Mouse (Mus musculus) liver, embryonic 16.5 days (tissue): ENCODE data around the gene Ces2g. TPM values are rescaled to one million over a fixed set of nuclear protein-coding genes. Genes with fewer than 3 reads are reported as not detected.

Experiments
- ATAC-seq: fragments of 200-750 bp; cut with Nextera tagmentation; 2 replicates; pipeline ENCODE4 v1.8.0; 2017; ENCODE audit warnings: low read depth, mild to moderate bottlenecking, moderate number of reproducible peaks, moderate library complexity
- H3K27ac ChIP-seq: fragments of 300-500 bp; sonication (generic); 2 replicates; pipeline ENCODE4 v1.5.1; 2014; ENCODE audit warnings: mild to moderate bottlenecking, low read length
- H3K27me3 ChIP-seq: fragments of 300-500 bp; sonication (generic); 2 replicates; pipeline ENCODE4 v1.6.1; 2014; ENCODE audit warnings: low read depth, low read length, mixed read lengths; ENCODE audit not compliant: control insufficient read depth, insufficient read depth
- H3K36me3 ChIP-seq: fragments of 300-500 bp; sonication (generic); 2 replicates; pipeline ENCODE4 v1.6.1; 2014; ENCODE audit warnings: mild to moderate bottlenecking; ENCODE audit not compliant: control insufficient read depth, insufficient read depth
- H3K4me1 ChIP-seq: fragments of 300-500 bp; sonication (generic); 2 replicates; pipeline ENCODE4 v1.6.1; 2014; ENCODE audit warnings: low read depth, low read length, mixed read lengths; ENCODE audit not compliant: control insufficient read depth
- H3K4me2 ChIP-seq: fragments of 300-500 bp; sonication (generic); 2 replicates; pipeline ENCODE4 v1.6.1; 2014; ENCODE audit warnings: low read depth, low read length, mixed read lengths
- H3K4me3 ChIP-seq: fragments of 300-500 bp; sonication (generic); 2 replicates; pipeline ENCODE4 v1.5.1; 2014; ENCODE audit warnings: low read depth, mild to moderate bottlenecking, low read length
- H3K9ac ChIP-seq: fragments of 300-500 bp; sonication (generic); 2 replicates; pipeline ENCODE4 v1.6.1; 2014; ENCODE audit warnings: low read depth, low read length
- H3K9me3 ChIP-seq: fragments of 300-500 bp; sonication (generic); replicated peaks from 2 replicates; pipeline ENCODE4 v1.6.1; 2016; ENCODE audit warnings: low read length; ENCODE audit not compliant: control insufficient read depth
- WGBS: fragments of 180-500 bp; shearing (Covaris S2); extraction: QIAGEN DNeasy Blood & Tissue Kit; methylation state at CpG from one replicate; pipeline ENCODE4 v1.1.7; 2014; ENCODE audit not compliant: insufficient replicate concordance; 5-methylcytosine and 5-hydroxymethylcytosine counted together
- polyA plus RNA-seq: library from polyadenylated mRNA; unstranded; fragments of >200 nt; fragmentation: Nextera tagmentation; extraction: Ambion mirVana; gene quantifications from 2 replicates; pipeline ENCODE4 v1.2.1, GENCODE M21; 2015

Gene Ces2g
- 21.4 and 26.8 TPM in 2 replicates for polyA plus RNA-seq

GRCm38 (mm10) chr8:104961537-104961961 is at the start of gene Ces2g:
TSS of gene Ces2g (plus strand) at chr8:104961718.
- H3K9ac ChIP-seq = peak within 1 kb of the TSS; percentile 68
- peaks cover 11% of the 10 kb centered on the region for H3K36me3 ChIP-seq
- H3K4me1 ChIP-seq = peaks cover 21% of the 10 kb centered on the region

GRCm38 (mm10) chr8:104925972-104926596 is 35.4 kb upstream of the Ces2g start, which contains the start of gene Ces2e:
TSS of gene Ces2e (plus strand) at chr8:104926260.
- no peak within 1 kb of the TSS for H3K27ac ChIP-seq
- no peaks in the 10 kb centered on the region for H3K4me1 ChIP-seq
- no peak for ATAC-seq
- no peaks in the 10 kb centered on the region for H3K9me3 ChIP-seq
- H3K4me2 ChIP-seq = no peak within 1 kb of the TSS
- no peaks in the 10 kb centered on the region for H3K27me3 ChIP-seq
- H3K9ac ChIP-seq = no peak within 1 kb of the TSS
- no peak within 1 kb of the TSS for H3K4me3 ChIP-seq
- H3K36me3 ChIP-seq = no peaks in the 10 kb centered on the region
- WGBS = 40% methylated on average over 5 of the region's 5 CpGs

More at GRCm38 (mm10) chr8:104961537-104961961, at the start of gene Ces2g:
- Histone ChIP-seq H3K4me2 (peak within 1 kb of the TSS; percentile 69), H3K27me3 (no peaks in the 10 kb centered on the region), H3K4me3 (peak within 1 kb of the TSS; percentile 62), H3K9me3 (no peaks in the 10 kb centered on the region), H3K27ac (peak within 1 kb of the TSS; percentile 93)
- WGBS = 28% methylated on average over 5 of the region's 5 CpGs
- peak; percentile 38 for ATAC-seq

- H3K27ac ChIP-seq = no peak overlapping the region
- no peak overlapping the region for H3K9ac ChIP-seq
- no peaks in the 10 kb centered on the region for H3K9me3 ChIP-seq
- H3K36me3 ChIP-seq = no peaks in the 10 kb centered on the region
- H3K4me2 ChIP-seq = no peak overlapping the region
- ATAC-seq = no peak
- no peaks in the 10 kb centered on the region for H3K4me1 ChIP-seq
- 57% methylated on average over 3 of the region's 3 CpGs for WGBS
- no peak overlapping the region for H3K4me3 ChIP-seq
- H3K27me3 ChIP-seq = no peaks in the 10 kb centered on the region
Measured at GRCm38 (mm10) chr8:104927301-104927700, 34.2 kb upstream of the Ces2g start.

- Histone ChIP-seq H3K4me2 (no peak overlapping the region), H3K27me3 (no peaks in the 10 kb centered on the region), H3K9ac (no peak overlapping the region), H3K9me3 (no peaks in the 10 kb centered on the region), H3K4me1 (no peaks in the 10 kb centered on the region), H3K36me3 (no peaks in the 10 kb centered on the region), H3K4me3 (no peak overlapping the region), H3K27ac (no peak overlapping the region)
- ATAC-seq = no peak
- 59% methylated on average over 2 of the region's 2 CpGs for WGBS
Measured at GRCm38 (mm10) chr8:104944665-104945064, 16.9 kb upstream of the Ces2g start.

GRCm38 (mm10) chr8:104947056-104947455 is 14.5 kb upstream of the Ces2g start, which contains the start of gene Ces2f:
TSS of gene Ces2f (plus strand) at chr8:104947356.
- Histone ChIP-seq H3K9me3 (no peaks in the 10 kb centered on the region), H3K27me3 (no peaks in the 10 kb centered on the region), H3K27ac (no peak within 1 kb of the TSS), H3K4me1 (no peaks in the 10 kb centered on the region), H3K4me2 (no peak within 1 kb of the TSS), H3K36me3 (no peaks in the 10 kb centered on the region), H3K4me3 (no peak within 1 kb of the TSS), H3K9ac (no peak within 1 kb of the TSS)
- no peak for ATAC-seq
- WGBS = 54% methylated on average over 4 of the region's 4 CpGs

- Histone ChIP-seq H3K9me3 (no peaks in the 10 kb centered on the region), H3K4me2 (no peak overlapping the region), H3K9ac (no peak overlapping the region), H3K27me3 (no peaks in the 10 kb centered on the region), H3K27ac (no peak overlapping the region), H3K4me1 (no peaks in the 10 kb centered on the region), H3K36me3 (no peaks in the 10 kb centered on the region), H3K4me3 (no peak overlapping the region)
- 59% methylated on average over 5 of the region's 5 CpGs for WGBS
- ATAC-seq = no peak
Measured at GRCm38 (mm10) chr8:104949031-104949430, 12.5 kb upstream of the Ces2g start.

GRCm38 (mm10) chr8:104962229-104962901 is 847 bp downstream of the Ces2g start:
- peak; percentile 97 for ATAC-seq
- Histone ChIP-seq H3K9ac (peak overlapping the region; percentile 68), H3K4me1 (peaks cover 21% of the 10 kb centered on the region), H3K4me3 (peak overlapping the region; percentile 62), H3K4me2 (peak overlapping the region; percentile 69), H3K27me3 (no peaks in the 10 kb centered on the region), H3K27ac (peak overlapping the region; percentile 87), H3K9me3 (no peaks in the 10 kb centered on the region), H3K36me3 (peaks cover 19% of the 10 kb centered on the region)
- 23% methylated on average over 8 of the region's 8 CpGs for WGBS

GRCm38 (mm10) chr8:104963375-104963894 is 1.9 kb downstream of the Ces2g start:
- peak overlapping the region; percentile 87 for H3K27ac ChIP-seq
- no peaks in the 10 kb centered on the region for H3K9me3 ChIP-seq
- no peak for ATAC-seq
- WGBS = 57% methylated on average over 4 of the region's 4 CpGs
- peaks cover 29% of the 10 kb centered on the region for H3K36me3 ChIP-seq
- H3K4me1 ChIP-seq = peaks cover 21% of the 10 kb centered on the region
- H3K4me3 ChIP-seq = peak overlapping the region; percentile 62
- peak overlapping the region; percentile 69 for H3K4me2 ChIP-seq
- no peaks in the 10 kb centered on the region for H3K27me3 ChIP-seq
- H3K9ac ChIP-seq = peak overlapping the region; percentile 68

GRCm38 (mm10) chr8:104984126-104984525 is 22.6 kb downstream of the Ces2g start:
- H3K9ac ChIP-seq = no peak overlapping the region
- 55% methylated on average over 5 of the region's 5 CpGs for WGBS
- no peak for ATAC-seq
- H3K4me3 ChIP-seq = no peak overlapping the region
- no peaks in the 10 kb centered on the region for H3K9me3 ChIP-seq
- H3K27ac ChIP-seq = no peak overlapping the region
- no peaks in the 10 kb centered on the region for H3K27me3 ChIP-seq
- no peak overlapping the region for H3K4me2 ChIP-seq
- no peaks in the 10 kb centered on the region for H3K4me1 ChIP-seq
- H3K36me3 ChIP-seq = no peaks in the 10 kb centered on the region
